Mouse (Mus musculus) bone marrow macrophage, adult 2 months (primary cell): ENCODE measurements around the gene Med6. TPM values are rescaled to one million over a fixed set of nuclear protein-coding genes. Genes with fewer than 3 reads are reported as not detected.

Source experiments
- H3K27ac ChIP-seq: 2 replicates; pipeline ENCODE4 v1.5.1; 2012; ENCODE audit warnings: low read depth, low read length; ENCODE audit not compliant: insufficient read depth
- H3K4me1 ChIP-seq: 2 replicates; pipeline ENCODE4 v1.6.1; 2012; ENCODE audit warnings: low read length; ENCODE audit not compliant: control insufficient read depth, insufficient read depth
- H3K4me3 ChIP-seq: 2 replicates; pipeline ENCODE4 v1.5.1; 2012; ENCODE audit warnings: mild to moderate bottlenecking, low read length, moderate library complexity; ENCODE audit not compliant: insufficient read depth
- CTCF ChIP-seq: IDR thresholded peaks from 2 replicates; pipeline ENCODE4 v1.5.1; 2012; ENCODE audit warnings: low read depth, mild to moderate bottlenecking, low read length, moderate library complexity
- POLR2A ChIP-seq: IDR thresholded peaks from 2 replicates; pipeline ENCODE4 v1.6.1; 2012; ENCODE audit warnings: mild to moderate bottlenecking, low read depth, low read length, borderline replicate concordance
- polyA plus RNA-seq: library from polyadenylated mRNA; stranded (reverse); fragments of >200 nt; gene quantifications from 2 replicates; pipeline ENCODE4 v1.2.4, GENCODE M21; 2012; ENCODE audit not compliant: missing spikeins, insufficient read depth, insufficient read length

The Med6 gene
- 37.8 and 43.5 TPM in 2 replicates for polyA plus RNA-seq

GRCm38 (mm10) chr12:81594902-81595671, at the start of gene Med6:
Gene Med6 (minus strand): TSS chr12:81595008.
- TF ChIP-seq CTCF = no peak
- Histone ChIP-seq H3K27ac (peak within 1 kb of the TSS; percentile 49), H3K4me3 (peak within 1 kb of the TSS; percentile 93), H3K4me1 (peaks cover 11% of the 10 kb centered on the region)

- H3K27ac ChIP-seq = no peak overlapping the region
- no peaks in the 10 kb centered on the region for H3K4me1 ChIP-seq
- TF ChIP-seq POLR2A = no peak
- TF ChIP-seq CTCF = no peak
- H3K4me3 ChIP-seq = no peak overlapping the region
Observed at GRCm38 (mm10) chr12:81642361-81643082, 47.7 kb upstream of the Med6 start.

- Histone ChIP-seq H3K4me1 (no peaks in the 10 kb centered on the region), H3K27ac (no peak overlapping the region), H3K4me3 (no peak overlapping the region)
- no peak for TF ChIP-seq CTCF
- TF ChIP-seq POLR2A = no peak
Observed at GRCm38 (mm10) chr12:81640656-81641055, 45.8 kb upstream of the Med6 start.

- no peak overlapping the region for H3K27ac ChIP-seq
- TF ChIP-seq CTCF = no peak
- no peak for TF ChIP-seq POLR2A
- H3K4me1 ChIP-seq = peaks cover 3% of the 10 kb centered on the region; the same call in 1 of the 2 replicates
- H3K4me3 ChIP-seq = no peak overlapping the region
Observed at GRCm38 (mm10) chr12:81633246-81633645, 38.4 kb upstream of the Med6 start.

GRCm38 (mm10) chr12:81631661-81632401, 37.0 kb upstream of the Med6 start:
- peak overlapping the region; percentile 64 for H3K4me3 ChIP-seq

GRCm38 (mm10) chr12:81630915-81631660, 36.3 kb upstream of the Med6 start, which contains the start of gene Ttc9:
Gene Ttc9 (plus strand): TSS chr12:81631249.
- Histone ChIP-seq H3K27ac (no peak within 1 kb of the TSS), H3K4me3 (peak within 1 kb of the TSS; percentile 64), H3K4me1 (peaks cover 3% of the 10 kb centered on the region; the same call in 1 of the 2 replicates)
- TF ChIP-seq CTCF (no peak), POLR2A (no peak)

More at GRCm38 (mm10) chr12:81631661-81632401, 37.0 kb upstream of the Med6 start:
- TF ChIP-seq POLR2A (no peak), CTCF (no peak)
- Histone ChIP-seq H3K27ac (no peak overlapping the region), H3K4me1 (peaks cover 3% of the 10 kb centered on the region; the same call in 1 of the 2 replicates)

- H3K4me1 ChIP-seq = peaks cover 3% of the 10 kb centered on the region; the same call in 1 of the 2 replicates
- H3K27ac ChIP-seq = no peak overlapping the region
- TF ChIP-seq CTCF (no peak), POLR2A (no peak)
- peak overlapping the region; percentile 64 for H3K4me3 ChIP-seq
Observed at GRCm38 (mm10) chr12:81630520-81630914, 35.7 kb upstream of the Med6 start.

GRCm38 (mm10) chr12:81628091-81628490, 33.3 kb upstream of the Med6 start:
- Histone ChIP-seq H3K27ac (no peak overlapping the region), H3K4me1 (peaks cover 3% of the 10 kb centered on the region; the same call in 1 of the 2 replicates), H3K4me3 (no peak overlapping the region)
- TF ChIP-seq POLR2A (no peak), CTCF (no peak)

- Histone ChIP-seq H3K27ac (no peak overlapping the region), H3K4me3 (no peak overlapping the region), H3K4me1 (peaks cover 3% of the 10 kb centered on the region; the same call in 1 of the 2 replicates)
- TF ChIP-seq CTCF = no peak
- TF ChIP-seq POLR2A = no peak
Observed at GRCm38 (mm10) chr12:81627426-81627825, 32.6 kb upstream of the Med6 start.
